Mouse (Mus musculus): ENCODE results near the gene Akirin2.

- no peak for TF ChIP-seq CTCF (IDR thresholded peaks at IDR 0.05; ENCODE audit: low read depth)
- no peak; the same call in 1 of the 2 replicates for TF ChIP-seq EP300 (IDR thresholded peaks at IDR 0.05; ENCODE audit: low read depth)
Measured at GRCm38 (mm10) chr4:34549981-34550747, 573 bp upstream of the Akirin2 start.
